Mouse (Mus musculus) megakaryocyte, embryonic 14.5 days (primary cell): ENCODE data around the gene Supt20. TPM values are rescaled to one million over a fixed set of nuclear protein-coding genes. Genes with fewer than 3 reads are reported as not detected.
"Not testable (repeated sequence)": the region's sequence is repeated elsewhere in the genome, so short reads cannot be mapped to it uniquely, and the experiment has no call there.

Experiments
- H3K27me3 ChIP-seq: replicated peaks from 2 replicates; pipeline ENCODE3; 2012; ENCODE audit warnings: inconsistent platforms
- H3K36me3 ChIP-seq: replicated peaks from 2 replicates; pipeline ENCODE3; 2012; ENCODE audit warnings: low read length, inconsistent platforms, mixed read lengths
- H3K4me1 ChIP-seq: 2 replicates; pipeline ENCODE4 v1.6.1; 2012; ENCODE audit warnings: inconsistent platforms
- H3K4me3 ChIP-seq: replicated peaks from 2 replicates; pipeline ENCODE3; 2012; ENCODE audit warnings: moderate library complexity, mild to moderate bottlenecking, inconsistent platforms
- H3K9me3 ChIP-seq: 2 replicates; pipeline ENCODE4 v1.6.1; 2012; ENCODE audit warnings: inconsistent platforms
- FLI1 ChIP-seq: IDR thresholded peaks from 2 replicates; pipeline ENCODE4 v1.6.1; 2012; ENCODE audit warnings: low read length, inconsistent platforms, mixed read lengths
- GATA1 ChIP-seq: IDR thresholded peaks from 3 replicates; pipeline ENCODE4 v1.6.1; 2012; ENCODE audit warnings: mixed read lengths, low read length, inconsistent platforms, borderline replicate concordance
- polyA plus RNA-seq: library from polyadenylated mRNA; stranded (reverse); fragments of >175 nt; gene quantifications from 2 replicates; pipeline ENCODE4 v1.2.3, GENCODE M21; 2012; ENCODE audit warnings: low replicate concordance; ENCODE audit not compliant: insufficient read depth

The Supt20 gene
- polyA plus RNA-seq, 1 experiment: 1.1 TPM

DNA sequence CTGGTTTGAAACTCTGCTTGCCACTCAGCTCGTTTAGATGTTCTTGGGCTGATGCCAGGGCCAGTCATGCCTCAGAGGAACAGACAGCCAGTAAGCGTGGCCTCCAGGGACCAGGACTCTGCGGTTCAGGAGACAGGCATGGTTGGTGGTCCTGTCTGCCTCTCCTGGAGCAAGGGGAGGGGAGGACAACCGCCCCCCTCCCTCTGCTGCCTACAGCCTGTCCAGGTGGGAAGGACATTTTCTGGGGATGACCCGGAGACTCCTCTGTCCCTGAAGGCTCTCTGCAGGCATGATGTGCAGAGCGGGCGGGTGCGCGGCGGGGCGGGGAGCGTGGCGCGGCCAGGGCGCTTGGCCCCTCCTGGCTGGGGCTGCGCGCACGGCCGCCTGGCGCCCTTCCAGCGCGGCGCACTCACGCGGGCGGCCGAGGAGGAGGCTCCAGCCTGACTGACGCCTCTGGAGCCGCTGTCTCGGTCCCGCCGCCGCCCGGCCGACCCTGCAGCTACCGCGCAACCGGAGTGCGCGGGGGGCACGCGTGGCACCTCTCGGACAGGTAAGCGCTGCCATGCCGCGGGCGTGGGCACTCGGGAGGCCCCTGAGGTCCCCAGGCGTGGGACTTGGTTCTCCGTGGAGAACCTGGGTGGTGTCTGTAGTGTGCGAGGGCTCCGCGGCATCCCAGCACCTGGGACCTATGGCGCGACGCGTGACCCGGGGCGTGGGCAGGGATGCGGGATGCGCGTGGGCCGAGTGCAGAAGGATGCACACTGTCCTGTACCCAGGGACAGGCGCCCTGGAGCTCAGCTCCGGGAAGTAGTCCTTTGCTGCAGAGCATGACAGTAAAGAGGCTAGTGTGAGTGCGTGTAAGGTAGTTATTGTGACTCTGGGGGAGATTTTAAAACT, 62.8 kb downstream of the Supt20 start, which contains the start of gene Smad9:
Smad9 (plus strand) TSS at position 438 of the 897 bp plus-strand sequence.
- H3K36me3 ChIP-seq: peaks cover 18% of the 10 kb centered on the region
- H3K27me3 ChIP-seq: peaks cover 44% of the 10 kb centered on the region
- peaks cover 15% of the 10 kb centered on the region for H3K4me1 ChIP-seq
- TF ChIP-seq GATA1: no peak
- no peak for TF ChIP-seq FLI1
- peaks cover 14% of the 10 kb centered on the region for H3K9me3 ChIP-seq
- H3K4me3 ChIP-seq: peak within 1 kb of the TSS; percentile 84

DNA sequence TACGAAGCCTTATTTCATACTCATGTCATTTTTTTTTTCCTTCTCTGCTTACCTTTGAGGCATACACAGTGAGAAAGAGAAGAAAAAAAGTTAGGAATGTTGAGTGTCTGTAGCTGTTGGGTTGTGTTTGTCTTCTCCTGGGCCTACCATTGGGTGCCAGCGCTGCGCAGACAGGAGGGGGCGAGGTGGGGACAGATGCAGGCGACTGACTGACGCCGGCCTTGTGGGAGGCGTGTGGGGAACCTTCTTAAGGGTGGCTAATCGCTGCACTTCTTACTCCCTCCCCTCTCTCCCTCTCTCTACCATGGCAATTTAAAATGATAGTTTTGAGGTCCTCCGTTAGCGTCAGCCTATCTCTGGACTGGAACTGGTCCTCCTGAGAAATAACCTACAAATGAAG, 63.5 kb downstream of the Supt20 start:
- H3K4me1 ChIP-seq: peaks cover 15% of the 10 kb centered on the region

DNA sequence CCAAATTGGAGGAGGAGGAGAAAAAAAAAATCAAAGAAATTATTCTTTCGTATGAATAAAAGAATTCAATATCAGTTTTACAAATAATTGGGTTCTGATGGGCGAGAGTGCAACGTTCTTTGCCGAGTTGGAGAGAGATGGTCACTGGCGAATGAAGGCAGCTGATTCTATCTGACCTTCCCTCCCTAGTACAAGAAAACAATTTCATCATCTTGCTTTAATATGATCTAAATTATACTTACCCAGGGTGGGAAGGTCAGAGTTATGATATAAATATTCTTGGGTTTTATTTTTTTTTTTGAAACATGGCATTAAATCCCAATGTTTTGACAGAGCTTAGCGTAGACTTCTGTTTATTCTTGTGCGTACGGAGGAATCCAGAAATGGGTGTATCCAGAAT, 64.8 kb downstream of the Supt20 start:
- peaks cover 15% of the 10 kb centered on the region for H3K4me1 ChIP-seq
- TF ChIP-seq FLI1 (no peak), GATA1 (no peak)
- H3K4me3 ChIP-seq: no peak overlapping the region
- no peaks in the 10 kb centered on the region for H3K36me3 ChIP-seq
- peaks cover 9% of the 10 kb centered on the region for H3K9me3 ChIP-seq
- H3K27me3 ChIP-seq: peaks cover 47% of the 10 kb centered on the region

More for the DNA sequence above, 63.5 kb downstream of the Supt20 start:
- Histone ChIP-seq H3K4me3 (peak overlapping the region; percentile 33), H3K36me3 (peaks cover 11% of the 10 kb centered on the region), H3K9me3 (peaks cover 8% of the 10 kb centered on the region), H3K27me3 (peaks cover 47% of the 10 kb centered on the region)
- TF ChIP-seq FLI1 (no peak), GATA1 (no peak)

DNA sequence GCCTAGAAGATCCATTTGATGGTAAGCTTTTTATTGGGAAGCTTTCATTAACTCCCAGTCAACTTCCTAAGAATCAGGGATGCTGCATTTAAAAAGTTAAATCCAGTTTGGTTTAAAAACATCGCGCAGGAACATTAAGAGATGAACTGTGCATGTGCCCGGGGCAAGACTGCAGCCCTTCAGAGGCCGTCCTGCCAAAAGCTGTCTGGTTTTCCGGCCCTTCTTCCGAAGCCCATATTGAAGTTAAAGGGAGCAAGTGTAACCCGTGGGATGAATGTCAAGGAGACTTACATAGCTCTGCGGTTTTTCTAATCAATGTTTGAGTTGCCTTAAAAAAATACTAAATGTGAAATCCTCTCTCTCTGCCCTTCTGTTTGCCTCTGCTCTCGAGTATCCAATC, 66.6 kb downstream of the Supt20 start:
- no peak overlapping the region for H3K4me3 ChIP-seq
- TF ChIP-seq FLI1 (no peak), GATA1 (no peak)
- H3K9me3 ChIP-seq: peaks cover 25% of the 10 kb centered on the region
- no peaks in the 10 kb centered on the region for H3K36me3 ChIP-seq
- H3K27me3 ChIP-seq: peaks cover 40% of the 10 kb centered on the region
- H3K4me1 ChIP-seq: peaks cover 15% of the 10 kb centered on the region

DNA sequence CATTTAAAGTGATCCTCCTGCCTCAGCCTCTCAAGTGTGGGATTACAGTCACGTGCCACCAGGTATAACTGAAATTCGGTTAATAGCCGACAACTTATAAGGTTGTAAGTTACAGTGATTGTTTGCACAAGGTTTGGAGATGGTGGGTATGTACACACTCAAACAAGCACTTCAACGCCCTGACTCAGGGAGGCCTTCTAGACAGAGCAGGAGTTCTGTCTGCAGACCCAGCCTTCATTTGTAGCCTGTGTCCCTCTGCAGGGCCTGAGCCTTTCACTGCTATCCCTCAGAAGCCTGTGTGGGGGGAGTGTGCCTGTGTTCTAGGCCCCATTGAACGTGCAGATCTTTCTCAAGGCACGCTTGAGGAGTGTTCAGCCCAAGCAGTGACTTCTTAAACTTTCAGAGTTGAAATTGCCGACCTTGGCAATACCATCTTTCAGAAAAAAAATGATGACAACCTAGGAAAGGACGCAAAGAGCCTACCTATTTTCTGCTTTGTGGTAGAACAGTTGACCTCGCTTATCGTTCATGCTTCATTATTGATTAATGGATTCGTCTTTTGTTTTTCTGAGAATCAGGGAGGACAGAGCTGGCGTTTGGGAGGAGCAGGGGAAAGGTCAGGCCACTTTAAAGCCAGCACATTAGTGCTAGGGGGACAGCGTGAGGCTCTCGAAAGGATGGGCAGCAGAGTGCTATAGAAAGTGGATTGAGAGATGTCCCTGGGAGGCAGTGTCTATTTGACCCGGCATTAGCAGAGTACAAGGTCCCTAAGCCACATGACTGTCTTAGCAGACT, 67.9 kb downstream of the Supt20 start:
- Histone ChIP-seq H3K4me1 (peaks cover 10% of the 10 kb centered on the region), H3K4me3 (no peak overlapping the region), H3K27me3 (peaks cover 27% of the 10 kb centered on the region), H3K9me3 (peaks cover 30% of the 10 kb centered on the region), H3K36me3 (no peaks in the 10 kb centered on the region)
- no peak for TF ChIP-seq FLI1
- no peak for TF ChIP-seq GATA1

DNA sequence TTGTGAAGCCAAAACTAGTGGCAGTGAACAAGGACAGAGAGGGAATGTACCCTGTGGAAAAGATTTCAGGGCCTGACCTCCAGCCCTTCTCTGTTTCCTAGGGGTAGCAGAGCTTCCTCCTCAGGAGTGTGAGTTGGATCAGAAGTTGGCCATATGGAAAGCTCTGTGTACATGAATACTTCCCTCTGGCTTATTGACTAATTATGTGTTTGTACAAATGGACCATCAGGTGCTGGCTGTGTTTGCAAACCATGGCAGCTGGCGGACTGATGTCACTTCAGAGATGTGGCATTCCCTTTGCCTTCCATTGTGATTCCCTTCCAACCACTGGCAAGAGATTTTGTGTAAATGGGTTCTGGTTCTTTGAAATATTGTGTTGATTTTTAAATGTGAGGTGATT, 68.7 kb downstream of the Supt20 start:
- H3K4me3 ChIP-seq: no peak overlapping the region
- H3K36me3 ChIP-seq: no peaks in the 10 kb centered on the region
- H3K9me3 ChIP-seq: peaks cover 30% of the 10 kb centered on the region
- no peak for TF ChIP-seq FLI1
- TF ChIP-seq GATA1: no peak
- H3K4me1 ChIP-seq: peaks cover 2% of the 10 kb centered on the region; the same call in 1 of the 2 replicates
- H3K27me3 ChIP-seq: peaks cover 19% of the 10 kb centered on the region

DNA sequence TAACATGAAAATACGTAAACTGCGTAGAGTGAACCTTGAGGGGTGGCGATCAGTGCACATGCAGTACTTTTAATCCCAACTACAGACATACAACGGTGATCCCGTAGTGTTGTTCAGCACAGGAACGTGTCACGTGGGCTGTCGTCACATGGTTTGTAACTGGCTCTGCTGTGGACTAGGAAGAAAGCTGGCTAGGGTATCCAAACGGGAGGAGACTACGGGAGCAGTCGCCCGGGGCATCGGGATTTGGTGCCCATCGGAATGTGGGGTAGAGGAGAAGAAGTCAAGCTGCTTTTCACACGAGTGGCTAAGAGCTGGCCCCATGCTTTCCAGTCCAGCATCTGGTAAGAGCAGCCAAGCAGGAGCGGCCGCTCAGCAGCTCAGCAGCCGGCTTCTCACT, 71.8 kb downstream of the Supt20 start:
- Histone ChIP-seq H3K9me3 (peaks cover 41% of the 10 kb centered on the region), H3K27me3 (peaks cover 6% of the 10 kb centered on the region), H3K4me3 (no peak overlapping the region), H3K4me1 (no peaks in the 10 kb centered on the region), H3K36me3 (no peaks in the 10 kb centered on the region)
- TF ChIP-seq FLI1 (no peak), GATA1 (no peak)

DNA sequence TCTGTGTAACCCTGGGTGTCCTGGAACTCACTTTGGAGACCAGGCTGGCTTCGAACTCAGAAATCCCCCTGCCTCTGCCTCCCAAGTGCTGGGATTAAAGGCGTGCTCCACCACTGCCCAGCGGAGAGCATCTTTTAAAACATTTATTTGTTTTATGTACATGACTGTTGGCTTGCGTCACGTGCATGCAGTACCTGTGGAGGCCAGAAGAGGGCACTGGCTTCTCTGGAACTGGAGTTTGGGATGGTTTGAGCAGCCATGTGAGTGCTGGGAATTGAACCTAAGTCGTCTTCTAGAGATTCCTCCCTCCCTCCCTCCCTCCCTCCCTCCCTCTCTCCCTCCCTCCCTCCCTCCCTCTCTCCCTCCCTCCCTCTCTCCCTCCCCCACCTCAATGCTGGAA, 72.9 kb downstream of the Supt20 start:
- peaks cover 41% of the 10 kb centered on the region for H3K9me3 ChIP-seq
- not testable (repeated sequence) for H3K4me3 ChIP-seq, H3K4me1 ChIP-seq, H3K27me3 ChIP-seq, H3K36me3 ChIP-seq

DNA sequence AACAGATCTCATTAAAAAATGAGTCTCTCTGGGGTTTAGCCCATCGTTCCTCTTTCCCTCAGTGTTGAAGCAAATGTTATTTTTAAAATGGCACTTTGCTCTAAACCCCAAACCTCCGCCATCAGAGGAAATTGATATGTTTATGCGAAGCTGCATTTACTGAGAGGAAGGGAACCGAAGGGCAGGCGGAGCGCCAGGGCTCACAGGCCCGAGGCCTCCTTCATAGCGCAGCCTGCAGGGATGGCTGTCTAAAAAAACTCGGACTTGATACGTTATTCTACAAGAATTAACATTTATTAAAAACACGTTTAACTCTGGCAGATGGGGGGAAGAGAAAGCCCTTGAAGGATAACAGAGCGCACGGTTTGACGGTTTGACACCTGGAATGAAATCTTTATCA, 73.4 kb downstream of the Supt20 start:
- H3K36me3 ChIP-seq: no peaks in the 10 kb centered on the region
- no peak overlapping the region for H3K4me3 ChIP-seq
- H3K9me3 ChIP-seq: peaks cover 41% of the 10 kb centered on the region
- no peak for TF ChIP-seq GATA1
- TF ChIP-seq FLI1: no peak
- H3K27me3 ChIP-seq: peaks cover 2% of the 10 kb centered on the region
- no peaks in the 10 kb centered on the region for H3K4me1 ChIP-seq

DNA sequence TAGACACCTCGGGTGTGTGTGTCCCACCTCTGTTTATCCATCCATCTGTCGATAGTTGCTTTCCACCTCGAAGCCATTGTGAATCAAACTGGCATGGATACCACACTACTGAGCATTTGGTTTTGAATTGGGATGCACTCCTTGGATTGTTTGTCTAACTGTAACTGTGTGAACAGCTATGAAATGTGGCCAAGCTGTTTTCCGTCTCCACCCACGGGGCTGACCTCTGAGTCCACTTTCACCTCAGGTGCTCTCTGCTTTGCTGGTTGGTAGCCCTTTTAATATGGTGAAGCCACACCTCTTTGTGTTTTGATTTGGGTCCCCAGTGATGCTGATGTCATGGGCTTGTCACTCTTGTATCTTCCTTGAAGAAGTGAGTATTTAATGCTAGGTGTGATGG, 74.2 kb downstream of the Supt20 start:
- H3K27me3 ChIP-seq: peaks cover 2% of the 10 kb centered on the region
- no peak for TF ChIP-seq FLI1
- TF ChIP-seq GATA1: no peak
- no peaks in the 10 kb centered on the region for H3K4me1 ChIP-seq
- no peaks in the 10 kb centered on the region for H3K36me3 ChIP-seq
- H3K9me3 ChIP-seq: peaks cover 41% of the 10 kb centered on the region
- no peak overlapping the region for H3K4me3 ChIP-seq
